Mouse (Mus musculus): ENCODE data around the gene Ccdc92b.
A peak's percentile ranks its signal among the peaks of the same experiment; 100 is the strongest.
"Not testable (repeated sequence)": the region's sequence is repeated elsewhere in the genome, so short reads cannot be mapped to it uniquely, and the experiment has no call there.

Gene Ccdc92b

DNA sequence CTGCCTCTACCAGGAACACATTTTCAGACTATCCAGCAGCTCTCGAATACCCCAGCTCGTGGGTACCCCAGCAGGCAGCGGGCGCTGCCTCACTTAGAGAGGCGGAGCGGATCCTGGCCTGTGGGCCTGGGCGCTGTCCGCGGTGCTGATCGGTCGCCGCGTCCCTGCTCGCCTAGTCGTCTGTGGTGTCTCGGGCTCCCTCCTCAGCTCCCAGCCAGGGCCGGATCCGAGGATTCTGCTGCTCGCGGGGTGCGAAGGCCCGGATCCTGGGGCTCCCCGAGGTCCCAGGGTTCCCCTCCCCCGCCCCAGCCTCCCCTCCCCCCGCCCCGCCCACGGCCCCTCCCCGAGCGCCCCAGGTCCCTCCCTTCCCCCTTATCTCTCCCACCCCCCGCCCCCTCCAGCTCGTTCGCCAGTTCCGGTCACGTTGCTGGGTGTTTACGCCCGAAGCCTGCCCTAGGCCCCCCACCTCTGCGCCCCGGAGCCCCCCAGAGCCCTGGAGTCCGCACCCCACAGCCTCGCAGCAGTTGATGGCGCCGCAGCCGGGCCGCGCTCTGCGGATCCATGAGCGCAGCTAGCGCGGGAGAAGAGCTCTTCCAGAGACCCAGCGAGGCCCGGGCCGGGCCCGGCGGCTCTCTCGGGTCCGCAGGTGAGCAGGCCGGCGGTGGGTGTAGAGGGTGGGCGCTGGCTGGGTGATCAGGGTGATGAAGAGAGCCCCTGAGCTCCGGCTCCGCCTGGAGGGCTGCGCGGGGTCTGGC lies at the start of gene Ccdc92b:
Gene Ccdc92b, plus strand, starts transcription at position 405 of the 755 bp plus-strand sequence.
- peak; percentile 73 for DNase-seq

GRCm38 (mm10) chr11:74569735-74570134 lies 49.7 kb upstream of the Ccdc92b start:
- no peak for DNase-seq

DNA sequence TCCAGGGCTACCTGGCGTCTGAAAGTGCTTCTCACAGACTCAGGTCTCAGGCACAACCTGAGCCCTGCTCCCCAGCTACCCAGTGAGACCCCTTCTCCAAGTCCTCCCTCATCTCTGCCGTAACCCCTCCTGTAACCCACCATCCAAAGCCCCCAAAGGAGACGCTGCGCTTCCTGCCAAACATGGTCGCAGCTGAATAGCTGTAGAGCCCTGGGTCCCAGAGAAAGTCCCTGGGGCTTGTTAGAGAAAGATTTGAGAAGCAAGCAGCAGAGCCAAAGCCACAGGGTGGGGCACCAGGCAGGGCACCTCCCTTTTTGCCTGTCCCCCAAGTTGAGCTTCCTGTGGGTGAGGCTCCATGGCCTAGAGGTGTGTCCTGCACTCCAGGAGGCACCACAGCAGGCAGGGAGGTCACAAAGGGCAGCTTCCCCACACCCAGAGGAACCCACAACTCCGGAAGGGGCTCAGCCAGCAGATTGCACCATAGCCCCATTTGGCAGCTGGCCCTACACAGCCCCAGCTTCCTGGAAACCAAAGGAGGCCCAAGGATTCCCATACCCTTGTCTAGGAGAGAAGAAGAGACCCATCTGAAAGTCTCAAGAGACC lies 46.8 kb upstream of the Ccdc92b start:
- DNase-seq, result no peak

- no peak for DNase-seq
Observed at GRCm38 (mm10) chr11:74574768-74575434, 44.5 kb upstream of the Ccdc92b start.

GRCm38 (mm10) chr11:74575940-74576339 lies 43.5 kb upstream of the Ccdc92b start:
- DNase-seq, result no peak

- DNase-seq, result no peak
Observed at GRCm38 (mm10) chr11:74577068-74577467, 42.3 kb upstream of the Ccdc92b start.

GRCm38 (mm10) chr11:74581333-74581732 lies 38.1 kb upstream of the Ccdc92b start:
- not testable (repeated sequence) for DNase-seq

DNA sequence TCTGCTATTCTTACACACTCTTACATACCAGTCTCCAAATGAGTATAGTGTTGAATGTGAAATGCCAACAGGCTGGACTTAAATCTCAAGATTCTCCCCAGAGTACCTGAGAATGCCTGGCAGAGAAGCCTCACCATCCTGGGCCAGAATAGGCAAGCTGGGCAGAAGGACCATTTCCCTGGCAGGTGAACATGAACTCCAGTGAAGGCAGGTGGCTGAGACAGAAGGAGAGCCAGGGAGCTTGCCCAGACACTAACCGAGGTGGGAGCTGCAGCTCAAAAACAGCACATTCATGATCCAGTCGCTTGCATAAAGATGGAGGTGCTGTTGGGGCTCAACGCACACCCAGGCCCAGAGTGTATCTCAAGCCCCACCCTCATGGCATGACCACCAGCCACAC lies 36.9 kb upstream of the Ccdc92b start:
- peak; percentile 88 for DNase-seq

DNA sequence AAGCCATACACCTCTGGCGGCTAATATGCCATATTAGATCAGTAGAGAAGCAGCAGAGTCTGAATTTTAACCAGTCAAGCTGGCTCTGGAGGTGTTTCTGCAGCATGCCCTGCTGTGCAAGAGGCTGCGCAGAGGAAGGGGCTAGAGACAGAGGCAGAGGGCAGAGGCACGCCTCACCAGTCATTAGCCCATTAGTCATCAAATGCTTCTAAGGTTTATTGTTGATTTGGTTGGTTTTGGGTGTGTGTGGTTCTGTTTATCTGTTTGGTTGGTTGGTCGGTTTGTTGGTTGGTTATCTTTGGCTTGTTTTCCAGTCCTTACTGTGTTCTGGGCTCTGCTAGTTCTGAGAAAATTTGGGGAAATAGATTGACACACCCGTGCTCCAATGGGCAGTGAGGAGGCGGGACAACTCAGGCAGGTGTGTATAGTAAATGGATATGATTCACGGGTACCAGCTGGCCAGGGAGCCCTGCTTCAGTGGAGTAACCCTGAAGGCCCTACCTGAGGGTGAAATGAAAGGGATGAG lies 35.5 kb upstream of the Ccdc92b start:
- no peak for DNase-seq

GRCm38 (mm10) chr11:74584946-74585723 lies 34.3 kb upstream of the Ccdc92b start:
- DNase-seq, result no peak

- DNase-seq, result peak; percentile 73
Observed at GRCm38 (mm10) chr11:74586401-74586800, 33.0 kb upstream of the Ccdc92b start.

DNA sequence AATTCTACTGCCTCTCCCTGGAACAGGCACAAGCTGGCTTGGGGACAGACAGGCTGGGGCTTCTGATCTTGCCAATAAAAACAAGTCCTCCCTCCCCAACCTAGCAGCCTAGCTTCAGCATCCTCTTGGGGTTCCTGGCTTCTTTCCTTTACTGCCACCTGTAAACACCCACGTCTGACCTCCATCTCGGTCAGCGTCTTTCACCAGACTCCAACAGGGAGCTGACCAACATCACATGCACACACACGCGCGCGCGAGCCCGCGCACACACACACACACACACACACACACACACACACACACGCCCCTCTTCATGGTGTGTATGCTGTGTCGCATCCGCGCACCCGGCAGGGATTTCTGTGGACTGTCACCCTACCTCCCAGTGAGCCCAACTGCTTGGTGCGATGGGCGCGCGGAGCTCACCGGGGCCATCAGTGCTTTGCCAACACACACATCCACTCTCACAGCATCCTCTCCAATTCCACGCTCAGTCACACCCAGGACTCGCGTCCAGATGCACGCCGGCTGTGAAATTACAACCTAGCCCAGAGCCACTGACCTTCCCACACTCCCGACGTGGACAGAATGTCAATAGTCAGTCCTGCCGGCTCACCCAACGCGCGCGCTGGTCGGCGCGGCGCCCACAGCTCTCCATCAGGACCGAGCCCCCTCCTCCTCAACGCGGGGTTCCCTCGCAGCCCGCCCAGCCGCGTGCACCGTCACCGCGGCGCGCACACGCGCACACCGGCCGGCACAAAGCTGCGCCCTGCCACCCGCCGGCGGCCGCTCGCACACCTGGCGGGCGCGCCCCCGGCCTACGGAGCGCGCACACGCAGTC lies 29.8 kb upstream of the Ccdc92b start:
- DNase-seq, result peak; percentile 90

GRCm38 (mm10) chr11:74590239-74590596 lies 29.2 kb upstream of the Ccdc92b start:
- no peak for DNase-seq

DNA sequence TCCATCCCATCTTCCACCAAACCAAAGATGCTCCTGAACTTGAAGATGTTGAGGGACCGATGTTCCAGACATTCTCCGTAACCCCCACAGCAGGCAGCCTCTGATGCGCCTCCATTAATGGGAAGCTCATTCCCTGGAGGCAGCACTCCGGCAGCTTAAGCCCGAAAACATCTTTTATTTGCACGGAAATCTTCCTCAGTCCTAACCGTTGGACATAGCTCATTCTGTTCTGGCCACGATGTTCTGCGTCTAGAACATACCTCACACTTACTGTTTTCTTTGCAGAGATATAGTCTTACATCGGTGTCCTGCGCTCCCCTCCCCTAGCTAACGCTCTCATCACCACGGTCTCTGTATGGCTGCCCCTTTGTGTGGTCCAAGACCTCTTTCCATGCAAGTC lies 28.7 kb upstream of the Ccdc92b start:
- peak; percentile 22 for DNase-seq

DNA sequence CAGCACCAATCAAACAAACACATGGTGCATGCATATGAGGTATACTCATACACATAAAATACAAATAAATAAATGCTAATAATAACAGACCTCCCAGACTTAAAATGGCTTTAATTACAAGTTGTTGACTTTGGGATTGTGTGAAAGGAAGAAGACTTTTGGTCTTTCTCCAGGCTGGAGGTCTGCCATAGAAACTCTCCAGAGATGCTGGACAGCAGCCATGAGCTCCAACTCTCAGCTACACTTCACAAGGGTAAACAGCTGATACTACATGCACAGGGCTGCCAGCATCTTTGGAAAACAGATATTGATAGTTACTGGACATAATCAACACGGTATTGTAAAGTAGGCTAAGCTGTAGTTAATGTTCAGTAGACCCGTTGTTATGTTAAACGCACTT lies 27.2 kb upstream of the Ccdc92b start:
- peak; percentile 38 for DNase-seq

DNA sequence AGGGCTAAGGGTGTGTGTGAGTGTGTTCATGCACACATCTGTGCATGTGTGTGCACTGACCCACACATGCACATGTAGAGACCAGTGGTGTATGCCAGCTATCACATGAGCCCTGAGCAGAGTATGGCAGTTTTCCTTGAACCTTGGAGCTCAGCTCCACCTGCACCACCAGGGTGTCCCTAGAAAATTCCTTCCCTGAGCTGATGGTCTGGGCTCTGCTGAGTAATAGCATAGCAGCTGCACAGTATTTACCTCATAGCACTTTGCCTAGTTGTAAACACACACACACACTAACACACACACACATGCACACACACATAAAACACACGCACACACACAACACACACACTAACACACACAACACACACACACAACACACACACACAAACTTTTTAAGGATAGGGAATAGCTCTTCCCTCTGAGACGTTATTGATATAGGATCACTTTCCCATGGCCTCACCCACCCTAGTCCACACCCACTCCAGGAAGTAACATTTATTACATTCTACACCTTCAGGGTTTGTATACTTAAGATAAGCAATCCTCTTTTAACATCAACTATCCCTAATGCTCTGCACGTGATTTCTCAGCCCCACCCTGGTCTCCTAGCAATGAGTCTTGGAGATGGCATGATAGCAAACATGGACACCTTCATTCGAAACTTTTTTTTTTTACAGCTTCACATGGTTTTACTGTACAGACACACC lies 22.0 kb upstream of the Ccdc92b start:
- DNase-seq, result no peak

GRCm38 (mm10) chr11:74597990-74598337 lies 21.4 kb upstream of the Ccdc92b start:
- no peak for DNase-seq

DNA sequence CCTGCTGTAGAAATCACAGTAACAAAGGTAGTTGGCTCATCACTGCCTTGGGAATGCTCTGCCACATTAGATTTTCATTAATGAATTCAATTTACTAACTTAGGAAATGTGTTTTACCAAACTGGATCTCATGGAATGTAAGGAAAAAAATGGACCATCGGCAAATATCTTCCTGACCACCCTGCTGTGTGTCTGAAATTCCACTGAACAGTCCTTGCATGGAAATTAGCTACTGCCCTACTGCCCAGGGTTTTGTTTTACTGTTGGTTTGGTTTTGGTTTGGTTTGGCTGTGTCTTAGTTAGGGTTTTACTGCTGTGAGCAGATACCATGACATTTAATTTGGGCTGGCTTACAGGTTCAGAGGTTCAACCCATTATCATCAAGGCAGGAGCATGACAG lies 17.1 kb upstream of the Ccdc92b start:
- DNase-seq, result no peak

GRCm38 (mm10) chr11:74610068-74610467 lies 9.3 kb upstream of the Ccdc92b start:
- no peak for DNase-seq

DNA sequence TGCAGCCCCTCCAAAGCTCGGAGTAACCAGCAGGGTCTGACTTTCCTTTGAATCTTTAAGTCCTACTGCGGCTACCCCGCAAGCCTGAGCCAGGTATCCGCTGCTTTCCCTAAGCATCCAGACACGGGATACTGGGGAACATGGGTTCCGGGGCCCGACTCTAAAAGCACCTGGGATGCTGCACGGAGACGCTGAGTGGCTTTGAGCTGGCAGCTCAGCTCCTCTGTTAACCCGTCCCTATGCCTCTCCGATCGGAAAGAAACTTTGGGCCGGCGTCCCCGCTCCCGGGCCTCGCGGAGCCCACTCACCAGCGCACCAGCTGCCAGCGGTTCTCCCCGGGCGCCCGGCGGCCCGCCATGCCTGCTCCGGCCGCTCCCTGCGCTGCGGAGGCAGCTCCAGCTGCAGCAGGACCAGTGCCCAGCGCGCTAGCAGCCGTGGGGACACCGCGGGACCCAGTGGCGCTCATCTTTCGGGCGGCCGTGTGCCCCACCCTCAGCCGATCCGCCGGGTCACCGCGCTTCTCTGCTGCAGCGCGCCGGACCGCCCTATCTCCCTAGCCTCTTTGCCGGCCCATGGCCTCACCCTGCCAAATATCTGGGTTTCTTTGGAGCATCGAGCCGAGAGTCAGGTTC lies 8.7 kb upstream of the Ccdc92b start, which contains the start of gene Rap1gap2:
Gene Rap1gap2, minus strand, starts transcription at position 371 of the 632 bp plus-strand sequence.
- no peak for DNase-seq

- DNase-seq, result no peak
Observed at GRCm38 (mm10) chr11:74611437-74611836, 8.0 kb upstream of the Ccdc92b start.

Measured in cerebellum, adult 9-10 months (tissue).